Mouse (Mus musculus): Measurements from ENCODE around the gene Pnp.
A peak's percentile ranks its signal among the peaks of the same experiment; 100 is the strongest.
"Not testable (repeated sequence)": the region's sequence is repeated elsewhere in the genome, so short reads cannot be mapped to it uniquely, and the experiment has no call there.

Gene Pnp

DNA sequence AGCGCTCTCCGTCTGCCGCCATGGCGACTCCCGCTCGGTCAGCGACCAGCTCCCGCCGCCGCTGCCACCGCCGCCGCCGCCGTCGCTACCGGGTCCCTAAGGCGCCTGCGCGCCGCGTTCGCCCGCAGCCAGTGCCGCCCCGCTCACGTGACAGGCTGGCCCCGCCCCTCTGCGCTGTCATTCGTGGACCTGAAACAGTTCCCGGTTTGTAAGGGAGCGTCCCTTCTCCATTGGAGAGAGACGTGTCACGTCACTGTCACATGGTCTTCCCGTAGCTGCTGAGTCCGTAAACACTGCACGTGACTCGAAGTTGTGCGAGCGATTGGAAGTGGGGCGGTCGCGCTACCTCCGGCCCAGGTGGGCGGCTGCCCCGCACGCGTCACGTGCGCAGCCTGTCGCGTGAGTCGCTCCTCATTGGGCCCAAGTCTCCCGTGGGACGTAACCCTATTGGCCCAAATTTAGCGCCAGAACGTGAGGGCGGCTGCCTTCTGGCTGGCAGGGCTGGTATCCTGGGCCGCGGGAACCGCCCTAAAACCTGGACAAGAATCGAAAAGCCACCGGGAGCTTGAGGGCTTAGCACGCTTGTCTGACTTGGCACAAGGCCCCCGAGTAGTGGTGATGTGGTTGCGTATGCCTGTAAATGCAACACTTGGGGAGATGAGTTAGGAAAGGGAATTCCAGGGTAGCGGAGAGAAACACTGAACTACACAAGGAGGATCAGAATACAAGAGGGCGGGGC is at the start of gene Pnp, which contains the start of gene Pip4p1:
Gene Pnp, plus strand, starts transcription at position 329 of the 739 bp plus-strand sequence.
Gene Pip4p1, minus strand, starts transcription at position 103 of the 739 bp plus-strand sequence.
- DNase-seq (ENCODE audit: low spot score), result peak; percentile 99

DNA sequence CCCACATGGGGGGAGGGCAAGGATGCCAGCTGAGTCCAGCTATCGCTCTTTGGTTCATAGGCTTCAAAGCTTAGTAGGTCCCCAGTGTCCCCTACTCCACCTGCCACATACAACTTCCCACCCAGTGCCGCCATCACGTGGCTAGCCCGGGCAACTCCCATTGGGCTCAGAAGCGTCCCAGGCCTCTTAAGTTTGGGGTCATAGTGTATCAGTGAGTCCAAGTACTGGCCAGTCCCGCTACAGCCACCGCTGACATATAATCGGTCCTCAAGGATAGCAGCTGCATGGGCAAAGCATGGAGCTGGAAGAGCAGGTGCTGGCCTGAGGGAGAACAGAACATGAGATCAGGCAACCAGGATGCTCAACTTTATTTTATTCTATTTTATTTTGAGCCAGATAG is 39.3 kb upstream of the Pnp start:
- no peak for DNase-seq (ENCODE audit: low spot score)

DNA sequence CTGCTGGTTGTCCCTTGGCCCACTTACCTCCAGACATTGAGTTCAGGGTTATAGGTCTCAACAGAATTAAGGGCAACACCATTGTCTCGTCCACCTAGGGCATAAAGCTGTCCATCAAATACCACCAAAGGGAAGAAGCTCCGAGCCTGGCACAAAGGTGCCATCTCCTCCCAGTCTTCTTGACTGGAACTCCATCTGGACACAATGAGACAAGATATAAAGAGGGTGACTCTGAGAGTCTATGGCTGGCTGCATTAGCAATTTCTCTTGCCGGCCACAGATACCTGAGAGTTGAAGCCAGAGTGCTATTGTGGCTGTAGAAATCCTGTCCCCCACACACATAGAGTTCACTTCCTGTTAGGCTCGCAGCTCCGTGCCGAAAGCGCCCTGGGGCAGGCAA is 38.8 kb upstream of the Pnp start:
- DNase-seq (ENCODE audit: low spot score), result no peak

DNA sequence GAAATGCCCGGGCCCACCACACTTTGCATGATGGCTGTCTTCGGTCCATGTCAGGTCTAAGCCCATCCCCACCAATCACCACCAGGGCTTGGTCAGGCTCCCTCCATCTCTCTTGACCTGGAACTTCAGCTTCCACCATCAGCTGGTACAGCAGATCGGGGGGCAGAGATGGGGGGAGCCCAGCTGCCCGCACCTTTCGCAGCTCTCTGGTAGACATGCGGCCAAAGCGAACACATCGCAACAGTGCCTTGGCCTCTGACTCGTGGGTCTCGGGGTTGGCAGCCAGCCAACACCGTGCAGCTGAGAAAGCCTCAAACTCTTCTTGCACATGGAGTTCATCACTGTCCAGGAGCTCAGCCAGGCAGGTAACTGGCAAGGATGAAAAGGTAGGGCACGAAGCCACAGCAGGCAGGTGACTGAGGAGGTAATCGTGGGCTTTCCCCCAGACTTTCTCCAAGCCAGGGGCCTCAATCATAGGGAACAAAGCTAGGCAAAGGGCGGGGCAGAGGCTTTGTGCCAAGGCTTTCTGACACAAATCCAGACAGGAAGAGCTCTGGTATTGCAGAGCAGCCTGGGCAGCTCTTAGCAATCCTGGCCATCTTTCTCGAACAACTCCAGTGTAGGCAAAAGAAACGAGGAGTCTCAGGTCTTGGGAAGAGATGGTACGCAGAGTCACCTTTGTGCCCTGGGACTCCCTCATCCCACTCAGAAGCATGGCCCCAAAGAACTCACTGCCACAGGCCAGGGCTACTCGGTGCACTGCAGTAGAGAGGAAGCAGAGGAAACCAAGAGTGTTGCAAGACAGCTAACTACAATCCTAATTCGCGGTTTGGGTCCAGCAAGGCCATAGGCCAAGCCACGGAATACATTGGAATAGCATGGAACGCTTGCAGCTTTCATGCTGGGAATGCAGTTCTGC is 38.1 kb upstream of the Pnp start:
- peak; percentile 54 for DNase-seq (ENCODE audit: low spot score)

DNA sequence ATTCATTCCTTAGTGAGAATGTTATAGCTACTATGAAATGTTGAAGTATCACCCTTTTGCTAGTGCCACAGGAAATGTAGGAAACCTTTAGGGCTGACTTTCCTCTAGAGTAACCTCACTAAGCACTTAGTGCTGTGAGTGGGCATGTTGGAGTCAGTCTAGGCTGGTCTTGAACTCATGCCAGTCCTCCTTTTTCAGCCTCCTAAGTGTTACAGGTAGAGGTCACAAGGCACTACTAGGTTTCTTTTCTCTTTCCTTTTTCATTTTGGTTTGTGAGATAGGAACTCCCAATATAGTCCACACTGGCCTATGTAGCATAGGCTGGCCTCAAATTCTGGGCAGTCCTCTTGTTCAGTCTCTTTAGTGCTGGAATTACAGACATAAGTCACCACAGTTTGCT is 35.5 kb upstream of the Pnp start:
- no peak for DNase-seq (ENCODE audit: low spot score)

DNA sequence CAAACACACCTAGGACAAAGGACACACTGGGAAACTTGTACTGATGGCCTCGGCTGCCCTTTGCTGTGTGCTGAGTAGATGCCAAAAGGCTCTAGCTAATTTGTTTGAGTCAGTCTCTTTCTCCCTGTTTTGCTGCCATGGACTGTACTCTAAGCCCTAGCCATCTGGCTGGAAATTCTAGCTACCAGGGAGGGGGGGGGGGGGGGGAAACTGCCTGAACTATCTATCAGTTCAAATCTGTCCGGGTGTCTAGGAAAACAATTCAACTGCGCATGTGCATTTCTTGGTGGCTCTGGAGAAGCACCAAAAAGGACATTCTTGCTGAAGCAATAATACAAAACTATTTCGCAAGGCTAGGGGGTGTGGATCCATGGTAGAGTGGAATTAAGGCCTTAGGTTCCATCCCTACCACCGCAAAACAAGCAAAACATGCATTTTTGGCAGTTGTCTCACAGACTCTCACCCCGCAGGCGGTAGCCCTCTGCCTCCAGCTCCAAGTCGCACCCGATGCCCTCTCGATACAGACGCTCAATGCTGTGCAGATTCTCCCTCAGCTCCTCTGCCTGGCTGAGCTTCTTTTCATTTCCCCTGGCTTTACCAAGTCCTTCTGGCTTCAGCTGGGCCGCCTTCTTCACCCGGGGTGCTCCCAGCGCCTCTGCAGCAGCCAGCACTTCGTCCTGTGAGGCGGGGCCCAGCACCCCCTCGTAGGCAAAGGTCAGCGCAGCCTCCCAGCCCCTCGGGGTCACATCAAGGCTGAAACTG is 34.7 kb upstream of the Pnp start:
- DNase-seq (ENCODE audit: low spot score), result peak; percentile 49

DNA sequence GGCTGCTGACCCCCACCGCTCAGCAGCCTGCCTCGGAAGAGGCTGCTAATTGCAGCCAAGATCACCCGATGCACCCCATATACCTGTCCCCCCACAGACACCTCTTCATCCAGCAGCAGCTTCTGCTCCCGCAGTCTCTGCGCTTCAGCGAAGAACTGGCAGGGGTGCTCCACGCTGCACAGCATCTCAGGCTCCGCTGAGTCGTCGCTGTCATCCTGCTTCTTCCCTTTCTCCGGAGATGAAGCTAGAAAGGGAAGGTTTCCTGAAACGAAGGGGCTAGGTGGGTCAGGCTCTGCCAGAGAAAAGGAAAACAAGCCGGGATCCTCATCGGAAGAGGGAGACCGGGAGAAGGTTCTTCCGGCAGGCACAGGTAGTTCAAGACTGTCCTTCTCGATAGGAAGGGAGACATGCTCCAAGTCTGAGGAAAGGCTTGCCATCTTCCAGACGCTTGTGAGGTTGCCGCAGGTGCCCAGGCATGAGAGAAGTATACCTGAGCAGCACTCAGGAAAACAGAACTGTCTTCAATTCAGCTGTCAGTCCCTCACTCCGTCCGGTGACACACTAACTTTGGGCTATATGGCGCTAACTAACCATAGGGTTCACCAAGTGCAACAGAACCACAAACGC is 34.0 kb upstream of the Pnp start:
- no peak for DNase-seq (ENCODE audit: low spot score)

DNA sequence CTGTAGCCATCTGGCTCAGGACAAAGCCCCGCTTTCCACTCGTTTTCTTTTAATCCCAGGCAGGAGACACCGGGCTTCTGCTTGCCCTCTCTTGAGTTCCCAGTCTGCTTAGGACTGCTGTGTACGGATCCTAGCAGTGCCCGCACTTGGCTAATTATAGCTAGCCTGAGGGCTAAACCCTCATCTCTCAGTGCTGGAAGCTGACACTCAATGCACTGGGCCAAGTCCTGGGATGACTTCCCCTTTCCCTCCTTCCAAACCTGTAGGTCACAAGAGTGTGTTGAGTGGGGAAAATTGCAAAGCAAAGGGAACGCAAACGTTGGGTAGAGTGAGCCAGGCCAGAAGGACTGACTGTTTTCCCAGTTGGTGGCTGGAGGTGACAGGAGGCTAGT is 33.5 kb upstream of the Pnp start, which contains the start of gene Klhl33:
Gene Klhl33, minus strand, starts transcription at position 134 of the 392 bp plus-strand sequence.
- no peak for DNase-seq (ENCODE audit: low spot score)

DNA sequence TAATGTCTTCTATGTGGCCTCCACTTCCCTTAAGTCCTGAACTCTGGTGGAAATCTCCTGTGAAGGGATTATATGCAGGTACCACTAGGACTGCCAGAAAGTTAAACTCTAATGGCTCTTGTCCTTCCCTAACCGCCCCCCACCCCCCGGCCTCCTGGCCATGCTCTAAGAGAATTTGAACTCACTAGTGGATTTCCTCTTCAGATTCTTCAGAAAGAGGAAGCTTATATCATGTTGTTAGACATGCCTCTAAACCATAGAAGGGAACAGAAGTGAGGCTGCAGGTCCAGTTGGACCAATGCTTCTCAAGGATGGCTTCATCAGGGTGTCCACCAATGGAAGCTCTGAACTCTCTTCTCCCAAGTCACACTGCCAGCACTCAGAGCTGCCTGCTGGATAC is 32.9 kb upstream of the Pnp start:
- DNase-seq (ENCODE audit: low spot score), result not testable (repeated sequence)

DNA sequence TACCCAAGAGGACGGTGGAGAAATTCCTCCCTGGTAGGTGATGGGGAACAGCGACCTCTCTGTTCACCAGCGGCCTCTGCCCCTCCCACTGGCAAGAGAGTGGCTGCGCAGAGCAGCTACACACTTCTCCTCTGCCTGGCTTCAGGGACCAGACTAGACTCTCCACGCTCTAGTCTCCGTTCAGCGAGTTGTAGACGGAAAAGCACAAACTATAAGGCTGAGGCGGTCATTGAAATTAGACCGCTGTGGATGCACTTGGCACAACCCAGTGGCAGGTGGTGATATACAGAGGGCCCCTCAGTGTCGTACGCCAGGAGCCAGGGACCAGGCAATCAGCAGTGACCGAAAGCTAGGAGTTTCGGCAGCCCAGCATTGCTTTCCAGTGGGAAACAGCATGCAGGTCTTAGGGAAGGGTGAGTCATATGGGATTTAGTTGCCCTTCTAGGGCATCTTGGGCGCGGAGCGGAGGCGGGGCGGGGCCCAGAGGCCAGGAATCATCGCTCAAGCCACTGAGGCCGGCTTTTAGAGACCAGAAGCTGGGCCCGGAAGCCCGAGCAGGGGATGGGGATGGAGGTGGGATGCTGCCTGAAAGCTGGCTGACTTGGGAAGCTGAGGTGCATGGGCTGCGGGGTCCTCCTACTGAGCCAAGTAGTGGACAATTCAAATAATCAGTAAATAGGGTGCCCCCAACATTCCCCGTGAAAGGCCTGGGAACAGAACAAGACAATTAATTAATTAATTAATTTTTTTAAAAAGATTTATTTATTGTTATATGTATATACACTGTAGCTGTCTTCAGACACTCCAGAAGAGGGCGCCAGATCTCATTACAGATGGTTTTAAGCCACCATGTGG is 26.7 kb upstream of the Pnp start:
- peak; percentile 40 for DNase-seq (ENCODE audit: low spot score)

DNA sequence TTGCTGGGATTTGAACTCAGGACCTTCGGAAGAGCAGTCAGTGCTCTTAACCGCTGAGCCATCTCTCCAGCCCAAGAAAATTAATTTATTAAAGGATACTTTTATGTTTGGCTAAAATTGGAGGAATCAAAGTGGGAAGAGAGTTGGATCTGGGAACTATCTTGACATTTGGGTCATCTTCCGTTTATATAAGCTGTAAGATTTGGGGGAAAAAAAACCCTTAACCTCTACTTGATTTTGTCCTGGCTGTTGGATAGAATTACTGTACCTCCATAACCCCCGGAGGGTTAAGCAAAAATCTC is 26.1 kb upstream of the Pnp start:
- DNase-seq (ENCODE audit: low spot score), result no peak

DNA sequence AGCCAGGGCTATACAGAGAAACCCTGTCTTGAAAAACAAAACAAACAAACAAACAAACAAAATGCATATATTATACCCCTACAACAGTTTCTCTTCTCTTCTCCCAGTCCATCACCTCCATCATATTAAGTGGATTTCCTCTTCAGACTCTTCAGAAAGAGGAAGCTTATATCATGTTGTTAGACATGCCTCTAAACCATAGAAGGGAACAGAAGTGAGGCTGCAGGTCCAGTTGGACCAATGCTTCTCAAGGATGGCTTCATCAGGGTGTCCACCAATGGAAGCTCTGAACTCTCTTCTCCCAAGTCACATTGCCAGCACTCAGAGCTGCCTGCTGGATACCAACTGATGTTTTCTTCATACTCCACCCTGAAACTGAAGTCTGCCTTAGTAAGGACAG is 25.6 kb upstream of the Pnp start:
- DNase-seq (ENCODE audit: low spot score), result not testable (repeated sequence)

DNA sequence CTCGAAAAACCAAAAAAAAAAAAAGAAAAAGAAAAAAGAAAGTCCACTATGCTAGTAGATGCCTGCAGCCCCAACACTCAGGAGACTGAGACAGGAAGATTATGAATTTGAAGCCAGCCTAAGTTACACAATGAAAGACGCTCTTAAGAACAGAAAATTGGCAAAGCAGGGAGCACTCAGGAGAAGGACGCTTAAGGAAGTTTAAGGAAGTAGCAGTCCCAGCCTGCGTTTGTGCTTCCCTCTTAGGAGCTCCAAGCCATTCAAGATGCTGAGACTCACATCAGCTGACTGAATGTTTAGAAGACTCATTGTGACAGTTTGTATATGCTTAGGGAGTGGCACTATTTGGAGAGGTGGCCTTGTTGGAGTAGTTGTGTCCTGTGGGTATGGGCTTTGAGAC is 22.8 kb upstream of the Pnp start:
- no peak for DNase-seq (ENCODE audit: low spot score)

DNA sequence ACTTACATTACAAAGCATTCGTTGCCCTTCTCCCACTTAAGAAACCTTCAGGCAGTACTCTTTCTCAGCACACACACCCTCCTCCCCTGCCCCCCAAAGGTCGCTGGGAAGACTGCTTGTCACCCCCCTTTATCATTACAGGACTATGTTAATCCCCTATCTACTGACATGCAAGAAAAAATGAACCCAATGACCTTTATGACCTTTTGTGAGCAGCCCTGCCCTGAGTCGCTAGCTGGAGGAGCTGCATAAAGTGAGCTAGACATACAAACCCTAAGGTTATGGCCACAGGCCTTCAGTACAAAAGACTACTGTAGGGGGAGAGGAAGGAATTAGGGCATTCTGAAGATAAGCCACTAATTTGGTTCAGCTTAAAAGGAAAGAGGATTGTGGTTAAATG is 19.5 kb upstream of the Pnp start:
- no peak for DNase-seq (ENCODE audit: low spot score)

DNA sequence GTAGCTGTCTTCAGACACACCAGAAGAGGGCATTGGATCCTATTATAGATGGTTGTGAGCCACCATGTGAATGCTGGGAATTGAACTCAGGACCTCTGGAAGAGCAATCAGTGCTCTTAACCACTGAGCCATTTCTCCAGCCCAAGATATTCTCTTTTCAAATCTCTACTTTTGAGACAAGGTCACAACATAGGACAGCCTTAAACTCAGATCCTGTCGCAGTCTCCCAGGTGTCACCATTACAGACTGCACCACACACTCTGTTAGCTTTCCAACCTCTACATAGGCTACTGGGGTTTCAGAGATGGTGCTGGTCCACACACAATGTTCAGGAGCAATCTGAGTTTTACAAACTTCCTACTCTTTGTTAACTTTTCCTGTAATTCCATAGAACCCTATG is 7.4 kb upstream of the Pnp start:
- DNase-seq (ENCODE audit: low spot score), result not testable (repeated sequence)

DNA sequence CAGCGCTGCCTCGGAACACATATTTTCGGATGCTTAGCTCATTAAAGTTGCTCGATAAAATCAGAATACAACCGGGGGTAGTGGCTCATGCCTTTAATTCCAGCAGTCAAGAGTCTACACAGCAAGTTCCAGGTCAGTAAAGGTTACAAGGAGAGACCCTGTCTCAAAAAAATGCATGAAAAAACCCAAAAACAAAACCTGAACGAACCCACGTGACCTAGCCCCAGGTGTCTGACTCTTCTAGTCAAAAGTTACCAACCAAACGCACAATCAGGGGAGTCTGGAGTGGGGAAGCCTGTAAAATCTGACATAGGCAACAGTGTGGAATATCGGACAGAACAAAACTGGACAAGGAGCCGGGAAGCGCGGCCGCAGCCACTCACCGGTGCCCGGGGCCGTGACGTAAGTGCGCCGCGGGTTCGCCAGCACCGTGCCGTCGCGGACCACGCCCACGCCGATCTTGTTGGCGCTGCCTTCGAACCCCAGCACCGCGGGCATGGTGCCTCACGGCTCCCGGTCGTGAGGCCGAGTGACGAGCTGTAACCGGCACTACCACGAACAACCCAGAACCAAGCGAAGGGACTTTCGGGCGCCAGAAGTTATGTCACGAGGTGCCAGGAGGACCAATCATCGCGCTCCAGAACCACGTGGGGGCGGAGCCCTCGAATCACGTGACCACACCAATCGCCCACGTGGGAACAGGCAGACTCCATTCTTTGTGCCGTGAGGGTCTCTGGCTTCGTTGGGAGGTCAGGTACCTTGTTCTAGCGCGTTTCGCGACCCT is 6.4 kb upstream of the Pnp start, which contains the start of the genes Osgep and Apex1:
Gene Osgep, minus strand, starts transcription at position 613 of the 784 bp plus-strand sequence.
Gene Apex1, plus strand, starts transcription at position 688 of the 784 bp plus-strand sequence.
- DNase-seq (ENCODE audit: low spot score), result peak; percentile 95

DNA sequence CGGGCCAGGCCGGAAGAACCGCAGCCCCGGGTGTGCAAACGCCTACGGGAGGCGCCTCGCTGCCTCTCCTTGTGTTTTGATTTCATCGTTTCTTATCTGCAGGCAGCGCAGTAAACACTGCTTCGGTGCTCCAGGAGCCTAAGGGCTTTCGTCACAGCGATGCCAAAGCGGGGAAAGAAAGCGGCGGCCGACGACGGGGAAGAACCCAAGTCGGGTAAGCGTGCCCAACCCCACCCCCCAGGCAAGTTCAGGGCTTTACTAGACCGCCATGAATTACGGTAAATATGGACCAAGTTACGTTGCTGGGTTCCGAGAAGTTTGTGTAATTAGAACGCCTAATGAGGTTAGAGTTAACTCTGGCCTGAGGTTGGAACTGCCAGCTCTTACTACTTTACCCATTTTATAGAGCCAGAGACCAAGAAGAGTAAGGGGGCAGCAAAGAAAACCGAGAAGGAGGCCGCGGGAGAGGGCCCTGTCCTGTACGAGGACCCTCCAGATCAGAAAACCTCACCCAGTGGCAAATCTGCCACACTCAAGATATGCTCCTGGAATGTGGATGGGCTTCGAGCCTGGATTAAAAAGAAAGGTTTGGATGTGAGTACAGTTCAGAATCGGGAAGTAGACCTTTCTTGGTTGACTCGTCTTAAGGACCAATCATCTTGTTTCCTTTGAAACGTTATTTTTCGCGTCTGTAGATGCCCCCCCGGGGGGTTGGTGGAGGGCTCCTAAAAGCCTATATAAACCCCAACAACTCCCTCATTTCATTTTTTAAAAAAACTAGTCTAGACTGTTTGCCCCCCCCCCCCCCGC is 5.6 kb upstream of the Pnp start:
- DNase-seq (ENCODE audit: low spot score), result no peak

DNA sequence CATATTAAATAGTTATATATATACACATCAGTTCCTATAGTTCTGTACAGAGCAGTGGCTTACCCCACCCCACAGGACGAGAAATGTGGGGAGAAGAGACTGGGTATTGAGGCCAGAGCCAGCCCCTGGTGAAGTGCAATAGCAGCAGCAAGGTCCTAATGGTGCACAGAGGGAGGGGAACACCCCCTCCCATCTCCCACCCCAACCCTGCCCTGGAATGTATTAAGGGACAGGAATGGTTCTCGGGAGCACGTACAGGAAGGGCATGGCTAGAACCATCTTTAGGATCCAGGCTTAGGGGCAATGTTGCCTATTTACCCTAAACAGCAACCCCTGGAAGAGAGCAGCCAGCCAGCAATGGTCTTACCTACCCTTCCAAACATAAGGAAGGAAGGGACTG is 3.5 kb upstream of the Pnp start:
- DNase-seq (ENCODE audit: low spot score), result no peak

DNA sequence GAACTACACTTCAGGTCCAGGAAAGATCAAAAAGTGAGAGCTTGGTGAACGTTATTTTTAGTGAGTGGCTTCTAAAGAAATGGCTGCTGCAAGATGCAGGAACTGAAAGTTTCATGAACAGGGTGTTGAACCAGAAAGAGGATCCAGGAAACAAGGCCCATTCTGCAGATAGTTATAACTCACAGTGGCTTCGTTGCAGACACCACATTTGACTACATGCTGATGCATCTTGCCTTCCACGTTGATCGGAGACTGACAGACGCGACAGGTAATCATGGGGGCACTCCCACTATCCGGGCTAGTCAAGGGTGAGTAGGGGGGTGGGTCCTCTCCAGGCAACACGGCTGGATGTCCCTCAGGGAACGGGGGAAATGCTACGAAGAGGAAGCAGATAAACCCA is 931 bp upstream of the Pnp start:
- DNase-seq (ENCODE audit: low spot score), result no peak

All from ovary, postnatal 36 days (tissue).